Mouse (Mus musculus): ENCODE measurements around the gene Arl8b.

The Arl8b gene

DNA sequence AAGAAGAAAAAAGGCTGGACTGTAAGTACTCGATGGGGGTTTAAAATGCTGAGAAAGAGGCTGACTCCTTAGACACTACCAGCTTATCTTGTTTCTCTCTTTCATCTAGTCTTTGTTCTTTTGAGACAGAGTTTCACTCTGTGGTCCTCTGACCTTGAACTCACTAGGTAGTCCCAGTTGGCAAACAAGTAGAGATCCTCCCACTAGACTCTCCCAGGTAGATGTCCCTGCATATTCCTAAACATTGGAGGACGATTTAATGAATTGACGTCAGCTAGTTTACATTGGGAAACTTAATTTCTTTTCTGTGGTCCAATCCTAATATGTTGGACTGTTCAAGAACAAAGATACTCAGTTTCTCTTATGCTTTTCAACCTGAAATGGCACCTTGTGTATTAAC lies 2.7 kb downstream of the Arl8b start:
- no peak for DNase-seq

DNA sequence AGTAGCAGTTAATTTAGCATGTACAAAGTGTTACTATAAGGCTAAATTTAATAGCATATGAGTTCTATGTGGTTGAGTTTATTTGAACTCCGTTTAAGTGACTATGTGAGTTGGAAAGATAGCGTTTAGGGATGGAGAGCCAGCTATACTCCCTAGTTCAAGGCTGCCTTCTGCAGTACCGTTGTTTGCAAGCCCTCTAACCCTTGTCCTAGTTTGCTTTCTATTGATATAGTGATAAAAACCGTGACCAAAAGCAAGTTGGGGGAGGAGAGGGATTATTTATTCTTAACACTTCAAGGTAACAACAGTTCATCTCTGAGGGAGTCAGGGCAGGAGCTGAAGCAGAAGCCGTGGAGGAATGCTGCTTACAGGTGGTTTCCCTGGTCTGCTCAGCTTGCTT lies 8.6 kb downstream of the Arl8b start:
- no peak for DNase-seq

DNA sequence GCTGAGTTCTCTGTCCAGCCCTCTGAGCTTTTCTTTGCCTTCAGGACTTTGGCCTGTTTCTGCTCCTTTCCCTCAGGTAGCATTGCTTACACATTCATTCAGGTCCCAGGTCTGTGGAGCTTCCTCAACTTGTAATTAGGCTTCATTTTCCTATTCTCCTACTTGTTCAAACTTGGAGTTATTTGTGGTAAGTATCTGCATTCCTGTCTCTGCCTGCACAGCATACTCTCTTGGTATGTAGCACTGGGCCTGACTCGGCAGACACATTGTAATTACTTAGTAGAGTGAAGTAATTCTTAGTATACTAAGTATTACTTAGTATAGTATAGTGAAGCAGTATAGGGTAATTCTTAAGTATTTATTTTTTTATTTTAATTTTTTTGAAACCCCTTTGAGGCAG lies 13.0 kb downstream of the Arl8b start:
- no peak for DNase-seq

DNA sequence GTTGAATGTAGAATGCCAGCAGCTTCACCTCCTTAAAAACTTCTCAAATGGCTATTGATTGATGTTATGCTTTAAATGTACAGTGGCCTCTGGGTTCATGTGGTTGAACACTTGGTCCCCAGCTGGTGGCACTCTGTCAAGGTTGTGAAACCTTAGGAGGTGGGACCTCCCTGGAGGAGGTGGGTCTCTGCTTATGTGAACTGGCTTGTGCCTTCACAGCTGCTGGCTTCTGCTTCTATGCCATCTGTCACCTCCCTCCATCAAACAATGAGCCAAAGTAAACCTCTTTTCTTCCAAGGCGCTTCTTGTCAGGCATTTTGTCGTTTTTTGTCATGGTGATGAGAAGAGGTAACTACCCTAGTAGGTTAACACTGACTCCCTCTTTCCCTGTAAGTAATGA lies 13.8 kb downstream of the Arl8b start:
- no peak for DNase-seq

DNA sequence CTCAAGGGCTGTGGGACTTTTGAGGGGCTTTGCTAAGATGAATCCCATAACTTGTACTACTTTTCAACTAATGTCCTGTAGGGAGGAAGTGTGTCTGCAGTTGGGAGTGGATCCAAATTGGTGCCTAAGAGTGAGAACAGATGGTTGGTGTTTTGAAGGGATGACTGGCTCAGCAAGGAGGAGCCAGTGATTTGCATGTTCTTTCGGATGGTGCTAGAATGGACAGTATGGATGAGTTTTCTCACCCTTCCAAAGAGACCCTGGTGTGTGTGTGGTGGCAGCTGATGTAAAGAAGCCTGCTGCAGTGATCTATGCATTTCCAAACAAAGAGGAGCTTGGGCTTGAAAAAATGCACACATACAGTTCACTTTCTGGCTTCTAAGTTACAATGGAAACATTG lies 22.3 kb downstream of the Arl8b start:
- DNase-seq, result peak; percentile 42

DNA sequence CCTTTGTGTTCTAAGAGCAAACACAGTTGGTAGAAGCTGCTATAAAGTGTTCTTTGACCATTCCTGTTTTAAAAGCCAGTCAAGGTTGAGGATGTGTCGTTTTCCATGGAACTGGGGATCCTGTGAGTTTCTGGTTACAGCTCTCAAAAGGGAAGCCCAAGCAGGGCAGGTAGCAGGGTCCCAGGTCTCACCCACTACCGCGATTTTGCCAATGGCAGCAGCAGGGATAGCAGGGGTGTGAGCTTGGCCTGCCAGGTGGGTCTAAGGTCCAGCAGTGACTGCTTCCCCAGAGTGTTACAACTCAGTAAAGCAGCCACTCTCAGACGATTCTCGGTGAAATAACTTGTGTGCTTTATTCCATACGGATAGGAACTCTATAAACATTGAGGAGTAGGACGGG lies 23.0 kb downstream of the Arl8b start:
- no peak for DNase-seq

DNA sequence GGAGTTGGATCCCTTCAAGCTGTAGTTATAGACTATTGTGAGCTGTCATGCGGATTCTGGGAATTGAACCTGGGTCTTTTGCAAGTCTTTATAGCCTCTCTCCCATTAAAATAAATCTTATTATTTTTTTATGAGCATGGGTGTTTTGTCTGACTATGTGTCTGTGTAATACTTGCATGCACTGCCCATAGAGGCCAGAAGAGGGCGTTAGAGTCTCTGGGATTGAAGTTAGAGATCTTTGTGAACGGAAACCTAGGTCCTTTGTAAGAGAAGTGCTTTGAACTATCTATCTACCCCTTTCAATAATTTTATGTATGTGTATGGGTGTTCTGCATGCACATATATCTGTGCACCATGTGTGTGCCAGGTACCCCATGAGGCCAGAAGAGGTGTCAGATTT lies 24.5 kb downstream of the Arl8b start:
- DNase-seq, result no peak

DNA sequence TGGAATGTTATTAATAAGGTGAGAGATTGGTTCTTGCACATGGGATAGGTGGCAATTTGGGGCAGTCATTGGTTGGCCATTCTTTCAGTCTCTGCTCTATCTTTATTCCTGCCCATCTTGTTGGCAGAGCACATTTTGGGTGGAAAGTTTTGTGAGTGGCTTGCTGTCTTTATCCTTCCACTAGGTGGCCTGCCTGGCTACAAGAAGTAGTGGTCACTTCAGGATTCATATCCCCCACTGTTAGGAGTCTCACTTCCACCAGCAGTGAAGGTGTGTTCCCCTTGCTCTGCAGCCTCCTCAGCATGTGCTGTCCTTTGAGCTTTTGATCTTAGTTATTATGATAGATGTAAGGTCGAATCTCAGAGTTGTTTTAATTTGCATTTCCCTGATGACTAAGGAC lies 25.9 kb downstream of the Arl8b start:
- DNase-seq, result no peak

DNA sequence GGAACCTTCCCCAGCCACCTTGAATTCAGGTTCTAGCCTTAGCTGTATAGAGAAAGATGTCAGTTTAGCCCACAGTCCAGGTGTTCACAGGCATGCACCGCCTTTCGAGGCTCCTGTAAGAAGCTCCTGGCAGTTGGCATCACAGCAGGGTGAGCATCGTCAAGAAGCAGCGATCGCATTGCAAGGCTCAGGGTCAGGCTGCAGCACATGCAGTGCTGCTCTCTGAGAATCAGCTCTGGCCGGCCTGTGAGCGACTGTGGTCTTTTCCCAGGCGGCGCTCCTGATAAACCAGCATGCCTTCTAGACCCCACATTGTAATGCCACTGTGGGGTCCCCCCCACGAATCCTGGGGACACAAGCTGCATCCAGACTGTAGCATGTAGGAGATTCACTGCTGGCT lies 27.3 kb downstream of the Arl8b start:
- DNase-seq, result peak; percentile 52

DNA sequence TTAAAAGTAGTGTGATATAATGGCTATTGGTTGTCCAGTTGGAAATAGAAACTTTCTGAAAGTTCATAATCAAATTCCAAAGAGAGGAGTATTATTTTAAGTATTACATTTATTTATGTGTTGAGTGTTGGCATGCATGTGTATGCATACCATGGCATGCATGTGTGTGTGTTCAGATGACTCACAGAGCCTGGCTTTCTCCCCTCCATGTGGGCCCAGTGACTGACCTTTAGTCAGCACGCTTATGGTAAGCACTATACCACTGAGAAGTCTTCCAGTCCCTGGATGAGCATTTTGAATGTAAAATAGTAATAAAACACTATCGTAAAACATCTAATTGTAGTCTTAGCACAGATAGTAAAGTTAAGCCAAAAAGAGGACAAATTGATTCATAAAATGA lies 29.2 kb downstream of the Arl8b start:
- DNase-seq, result no peak

DNA sequence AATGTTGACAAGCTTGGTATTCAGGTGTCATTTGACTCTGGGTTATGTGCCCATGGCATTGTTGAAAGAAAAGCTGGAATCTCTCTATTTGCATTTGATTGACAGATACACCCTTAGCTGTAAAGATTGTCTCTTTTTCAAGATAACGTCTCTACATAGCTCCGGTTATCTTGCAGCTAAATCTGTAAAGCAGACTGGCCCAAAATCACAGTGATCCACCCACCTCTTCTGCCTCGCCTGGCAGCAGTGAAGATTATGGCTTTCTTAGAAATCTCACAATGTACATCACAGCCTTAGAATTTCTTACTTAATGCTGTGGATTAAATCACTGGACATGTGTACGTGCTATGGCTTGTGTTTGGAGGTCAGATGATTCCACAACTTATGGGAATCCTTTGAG lies 34.6 kb downstream of the Arl8b start:
- no peak for DNase-seq

DNA sequence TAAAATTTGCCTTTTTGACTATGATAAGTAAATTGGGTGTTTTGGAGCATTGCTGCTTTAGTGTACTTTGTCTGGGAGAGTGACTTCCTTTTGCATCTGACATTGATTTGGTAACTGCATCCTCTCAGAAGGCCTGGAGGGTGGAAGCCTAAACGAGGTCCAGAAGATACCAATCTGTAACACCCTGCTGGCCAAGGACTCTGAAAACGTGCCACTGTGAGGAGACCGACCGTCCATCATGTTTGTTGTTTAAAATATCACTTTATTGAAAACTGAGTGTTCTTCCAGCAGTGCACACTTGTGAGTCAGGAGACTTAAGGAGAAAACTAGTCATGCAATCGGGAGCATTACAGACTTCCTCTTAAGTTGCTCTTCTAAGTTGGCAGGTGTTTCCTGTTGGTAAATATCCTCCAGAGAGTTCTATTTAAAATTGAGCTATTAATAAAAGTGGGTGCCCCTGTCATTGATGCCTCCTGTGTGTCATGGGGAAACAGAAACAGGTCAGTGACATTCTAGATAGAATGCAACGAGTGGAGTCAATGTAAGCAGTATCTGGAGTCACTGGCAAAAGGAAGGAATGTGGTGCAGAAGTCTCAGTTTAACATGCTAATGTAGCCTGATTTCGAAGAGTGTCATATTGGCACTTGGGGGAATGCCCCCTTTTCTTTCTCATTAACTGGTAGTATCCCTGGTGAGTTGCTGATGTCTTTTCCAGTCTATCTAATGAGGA lies 42.1 kb downstream of the Arl8b start:
- DNase-seq, result no peak

DNA sequence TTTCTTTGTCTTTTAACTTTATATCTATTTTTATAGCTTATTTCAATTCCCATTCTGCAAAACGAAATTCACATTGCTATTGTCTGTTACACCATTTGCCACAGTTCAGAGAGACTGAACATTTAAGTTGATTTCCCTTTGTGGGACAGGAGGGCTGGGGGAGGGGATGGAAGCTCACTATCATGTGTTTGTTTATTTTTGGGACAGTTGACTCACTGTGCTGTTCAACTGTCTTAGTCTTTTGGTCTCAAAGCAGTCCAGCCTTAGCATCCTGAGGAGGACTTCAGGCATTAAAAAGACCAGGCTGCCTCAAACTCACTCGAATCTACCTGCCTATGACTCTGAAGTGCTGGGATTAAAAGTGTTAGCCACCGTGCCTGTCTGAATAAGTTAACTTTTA lies 43.2 kb downstream of the Arl8b start:
- no peak for DNase-seq

DNA sequence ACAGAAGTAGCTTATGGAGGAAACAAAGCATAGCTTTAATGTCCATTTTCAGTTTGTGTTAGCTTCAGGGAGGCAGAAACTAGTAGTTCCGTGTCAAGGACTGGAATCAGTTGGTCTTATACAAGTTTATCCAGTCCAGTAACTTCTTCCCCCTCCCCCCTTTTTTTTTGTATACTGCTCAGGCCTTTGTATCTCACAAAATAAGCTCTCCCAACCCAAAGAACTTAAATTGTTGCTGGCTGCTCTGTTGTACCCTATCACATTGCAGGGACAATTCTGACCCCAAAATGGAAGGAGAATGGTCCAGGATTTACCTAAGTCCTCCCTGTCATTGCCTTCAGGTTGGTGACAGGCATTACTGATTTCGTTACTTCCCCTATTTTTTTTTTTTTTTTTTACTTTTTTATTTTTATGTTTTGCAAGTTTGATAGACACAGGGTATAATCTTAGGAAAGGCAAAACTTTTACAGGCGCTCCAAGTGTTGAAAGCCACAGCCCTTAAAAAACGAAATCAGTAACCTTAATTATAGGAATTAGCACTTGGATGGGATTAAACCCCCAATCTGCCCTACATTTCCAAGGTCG lies 44.5 kb downstream of the Arl8b start:
- no peak for DNase-seq

DNA sequence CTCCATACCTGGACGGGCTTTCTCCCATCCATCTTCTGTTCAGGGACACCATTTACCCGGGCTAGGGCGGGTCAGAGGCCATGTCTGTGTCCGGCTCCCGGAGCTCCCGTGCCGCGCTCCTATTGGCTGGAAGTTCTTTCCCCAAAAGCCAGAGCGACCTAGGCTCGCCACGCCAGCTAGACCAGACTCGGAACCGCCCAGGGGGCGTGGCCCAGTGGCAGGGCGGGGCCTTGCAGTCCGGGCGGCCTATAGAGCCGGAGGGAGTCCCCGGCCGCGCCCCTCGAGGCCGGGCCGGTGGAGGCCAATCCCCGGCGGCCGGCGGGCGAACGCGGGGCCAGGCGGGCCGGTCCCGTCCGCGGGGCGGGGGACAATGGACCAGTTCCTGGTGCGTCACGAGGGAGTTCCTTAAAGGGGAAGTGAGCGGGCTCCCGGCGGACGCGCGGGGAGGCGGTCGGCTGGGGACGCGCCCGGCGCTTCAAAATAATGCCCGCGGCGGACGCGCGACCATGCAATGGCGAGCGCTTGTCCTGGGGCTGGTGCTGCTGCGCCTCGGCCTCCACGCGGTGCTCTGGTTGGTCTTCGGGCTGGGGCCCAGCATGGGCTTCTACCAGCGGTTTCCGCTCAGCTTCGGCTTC lies 45.5 kb downstream of the Arl8b start, which contains the start of gene Edem1:
Gene Edem1, plus strand, starts transcription at position 408 of the 635 bp plus-strand sequence.
- peak; percentile 97 for DNase-seq

DNA sequence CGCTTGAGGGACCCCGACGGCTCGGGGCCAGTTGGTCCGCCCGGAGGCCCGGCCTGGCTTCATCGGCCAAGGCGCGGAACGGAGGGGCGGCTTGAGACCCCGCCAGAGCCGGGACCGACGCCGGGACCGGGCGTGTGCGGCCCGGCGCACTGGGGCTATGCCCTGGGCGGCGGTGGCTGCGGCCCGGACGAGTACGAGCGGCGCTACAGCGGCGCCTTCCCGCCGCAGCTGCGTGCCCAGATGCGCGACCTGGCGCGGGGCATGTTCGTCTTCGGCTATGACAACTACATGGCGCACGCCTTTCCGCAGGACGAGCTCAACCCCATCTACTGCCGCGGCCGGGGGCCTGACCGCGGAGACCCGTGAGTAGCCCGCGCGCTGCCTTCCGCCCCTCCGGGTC lies 46.0 kb downstream of the Arl8b start:
- no peak for DNase-seq

DNA sequence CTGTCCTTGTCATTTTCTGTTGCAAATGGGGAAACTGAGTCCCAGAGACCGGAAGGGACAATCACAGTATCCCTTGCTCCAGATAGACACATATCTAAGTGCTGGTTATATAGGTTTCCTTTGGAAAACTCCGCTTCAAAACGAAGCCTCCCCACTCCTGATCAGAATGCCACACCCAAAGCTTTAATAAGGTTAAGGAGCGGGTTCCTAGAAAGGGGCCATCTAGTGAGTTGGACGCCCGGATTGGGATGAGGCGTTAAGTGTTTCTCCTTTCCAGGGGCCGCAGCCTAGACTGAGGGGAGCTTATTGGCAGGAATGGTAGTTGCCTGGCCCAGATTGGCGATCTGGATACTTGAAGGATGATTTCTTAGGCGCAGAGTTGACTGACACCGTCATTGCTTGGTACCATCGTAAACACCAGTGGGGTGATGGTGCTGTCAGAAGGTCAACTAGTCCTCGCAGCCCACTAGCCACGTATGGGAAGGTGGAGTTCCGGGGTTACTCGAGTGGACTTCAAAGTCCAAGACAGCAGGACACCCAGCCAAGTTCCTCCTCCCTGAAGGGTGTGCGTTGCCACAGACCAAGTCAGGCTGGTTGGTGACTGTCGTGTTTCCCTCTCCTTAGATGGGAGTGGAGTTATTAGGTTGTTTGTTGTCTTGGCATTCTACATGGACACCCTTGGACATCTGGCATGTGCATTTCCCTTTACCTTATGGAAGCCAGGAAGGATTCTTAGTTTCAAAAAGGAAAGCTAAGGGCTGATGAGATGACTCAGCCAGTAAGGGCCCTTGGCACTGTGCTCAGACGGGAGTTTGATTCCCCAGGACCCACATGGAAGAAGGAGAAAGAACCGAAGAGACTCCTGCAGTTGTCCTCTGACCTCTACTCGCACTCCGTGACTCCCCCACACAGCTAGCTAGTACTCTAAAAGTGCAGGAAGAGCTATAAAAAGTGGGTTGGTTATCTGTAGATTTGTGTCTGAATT lies 46.8 kb downstream of the Arl8b start:
- peak; percentile 34 for DNase-seq

DNA sequence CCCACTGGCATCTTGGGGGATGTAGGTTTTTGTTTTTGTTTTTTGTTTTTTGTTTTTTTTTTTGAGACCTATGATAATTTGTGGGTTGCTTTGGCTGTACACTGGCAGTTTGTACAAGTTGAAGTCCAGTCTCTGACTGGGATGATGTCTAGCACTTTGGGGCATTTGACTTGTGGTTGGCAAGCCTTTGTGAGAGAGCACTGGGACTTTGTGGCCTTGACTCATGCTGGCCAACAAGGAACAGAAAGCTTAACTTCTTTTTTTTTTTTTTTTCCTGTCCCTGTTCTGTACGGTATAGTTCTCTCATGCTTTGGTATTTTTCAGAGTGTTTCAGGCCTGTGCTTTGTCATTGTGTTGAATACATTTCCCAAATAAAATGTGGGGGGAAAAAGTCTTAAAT lies 49.3 kb downstream of the Arl8b start:
- DNase-seq, result no peak

DNA sequence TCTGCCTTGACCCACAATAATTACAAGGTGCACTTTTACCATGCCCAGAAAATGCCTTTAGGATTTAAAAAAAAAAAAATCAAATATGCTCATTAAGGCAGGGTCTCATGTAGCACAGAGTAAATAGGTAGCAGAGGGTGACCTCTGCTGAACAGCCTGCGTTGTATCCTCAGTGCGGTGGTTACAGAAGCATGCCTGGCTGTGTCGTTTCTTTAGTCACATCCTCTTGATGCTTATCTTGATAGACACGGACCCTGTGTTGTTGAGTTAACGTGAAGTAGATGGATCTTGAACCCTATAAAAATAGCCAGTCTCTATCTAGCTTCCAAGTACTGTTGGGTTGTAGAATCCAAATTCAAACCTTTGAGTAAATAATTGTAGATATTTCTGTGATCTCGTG lies 50.1 kb downstream of the Arl8b start:
- DNase-seq, result no peak

DNA sequence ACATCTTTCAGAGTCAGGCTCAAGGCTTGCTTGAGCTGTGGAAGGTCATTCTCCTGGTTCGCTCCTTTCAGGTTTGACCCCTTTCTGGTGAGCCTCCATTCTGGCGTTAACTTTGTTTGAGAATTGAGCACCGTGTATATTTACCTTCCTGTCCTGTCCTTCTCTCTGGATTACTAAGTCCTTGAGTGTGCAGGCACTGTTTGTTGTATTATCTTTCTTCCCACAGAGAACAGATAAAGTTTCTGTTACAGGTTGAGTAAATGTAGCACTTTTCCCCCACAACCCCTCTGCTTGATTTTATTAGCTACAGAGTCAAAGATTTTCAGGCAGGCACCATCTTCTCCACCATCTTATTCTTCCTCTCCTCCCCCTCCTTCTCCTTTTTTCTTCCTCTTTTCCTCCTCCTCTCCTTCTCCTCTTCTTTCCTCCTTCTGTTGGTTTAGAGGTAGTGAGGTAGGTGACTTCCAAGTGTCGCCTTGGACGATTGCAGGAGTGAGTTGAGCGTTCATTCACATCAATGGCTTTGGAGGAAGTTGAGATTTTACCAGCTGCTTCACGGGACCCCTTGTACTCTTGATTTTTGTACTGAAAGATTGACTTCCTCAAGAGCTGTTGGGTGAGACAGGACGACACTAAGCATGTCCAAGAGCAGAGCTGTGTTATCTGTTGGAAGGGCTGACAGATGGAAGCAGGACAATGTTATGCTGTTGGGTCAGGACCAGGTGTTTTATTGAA lies 51.2 kb downstream of the Arl8b start:
- DNase-seq, result no peak

DNA sequence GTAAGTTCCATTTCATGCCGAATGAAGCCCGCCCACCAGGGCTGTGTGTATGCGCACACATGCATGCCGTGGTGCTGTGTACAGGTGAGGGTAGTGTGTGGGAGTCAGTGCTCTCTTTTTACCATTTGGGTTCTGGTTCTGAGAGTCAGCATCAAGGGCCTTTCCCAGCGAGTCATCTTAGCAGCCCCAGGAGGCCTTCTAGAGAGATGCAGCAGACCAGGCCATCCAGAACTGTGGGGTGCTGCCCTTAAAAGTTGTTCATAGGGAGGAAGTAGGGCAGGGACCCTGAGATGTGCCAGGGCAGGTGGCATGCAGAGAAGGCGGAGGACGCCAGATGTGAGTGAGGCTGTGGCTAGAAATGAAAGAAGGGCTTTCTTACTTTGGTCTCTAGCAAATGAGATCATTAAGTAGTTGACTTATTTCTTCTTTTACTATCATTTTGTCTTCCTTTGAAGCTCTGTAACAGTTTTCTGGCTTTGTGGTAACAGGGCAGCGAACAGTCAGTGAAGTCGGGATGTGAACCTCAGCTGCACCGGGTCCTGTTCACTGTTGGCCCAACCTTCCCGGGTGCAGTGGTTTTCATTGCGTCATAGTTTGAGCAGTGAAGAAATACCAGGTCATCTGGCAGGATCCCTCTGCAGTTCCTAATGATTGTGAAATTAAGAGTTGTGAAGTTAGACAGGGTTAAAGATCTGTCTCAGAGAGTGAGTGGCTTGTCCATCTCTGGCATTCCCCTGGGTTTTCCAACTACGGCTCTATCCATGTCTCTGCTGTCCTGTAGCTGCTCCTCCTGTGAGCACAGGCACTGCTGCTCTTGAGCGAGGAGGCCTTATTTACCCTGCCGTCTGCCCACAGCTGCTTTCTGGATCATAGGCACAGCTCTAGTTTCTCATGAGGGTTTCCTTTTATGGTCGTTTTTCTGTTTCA lies 53.1 kb downstream of the Arl8b start:
- no peak for DNase-seq

Measured in cerebellum, adult 9-11 months (tissue).